ENCODE assay signal across 13 mouse cellular contexts in genomic region chr13:112024667-112025585, GRCm38 (mm10).
DNase-seq lines count a peak whose midpoint lies in the region; ATAC-seq and TF ChIP-seq lines count a peak whose summit lies in the region.
"Had no signal": no experiment of that assay in that cellular context is flagged by ENCODE, and none has a peak within 500 bp of the region (broad histone marks: within the 10 kb centered on the region; RNA-seq: fewer than 3 reads in every experiment).

No protein-coding gene starts in this region.

- H3K27me3 ChIP-seq in intestine, embryonic 15.5 days (replicated peaks) = no peaks in the 10 kb centered on the region
- no peaks in the 10 kb centered on the region for H3K27me3 ChIP-seq in intestine, postnatal 0 days (replicated peaks; ENCODE audit: control insufficient read depth, insufficient read depth, low read length)
- H3K27me3 ChIP-seq in Patski = no peaks in the 10 kb centered on the region
- H3K27me3 ChIP-seq in erythroblast, embryonic 14.5 days (ENCODE audit: control insufficient read depth) = peaks cover 27% of the 10 kb centered on the region
- H3K27me3 ChIP-seq in forebrain, embryonic 15.5 days = no peaks in the 10 kb centered on the region
- H3K27me3 ChIP-seq in hindbrain, embryonic 10.5 days (ENCODE audit: insufficient read depth, poor library complexity, severe bottlenecking) = no peaks in the 10 kb centered on the region; the same call in 1 of the 2 replicates
- H3K27me3 ChIP-seq: embryonic facial prominence, embryonic 13.5 days had no signal

- H3K4me2 ChIP-seq in intestine, embryonic 15.5 days (replicated peaks) = no peak overlapping the region
- H3K4me2 ChIP-seq in intestine, postnatal 0 days (replicated peaks; ENCODE audit: low read depth) = no peak overlapping the region
- no peak overlapping the region for H3K4me2 ChIP-seq in forebrain, embryonic 15.5 days (replicated peaks)
- H3K4me2 ChIP-seq: embryonic facial prominence, embryonic 13.5 days had no signal

- DNase-seq in Patski (ENCODE audit: low read depth, low spot score) = peak; percentile 95
- DNase-seq in lung, postnatal 36 days = peak; percentile 29
- no peak for DNase-seq in left cerebral cortex, adult 9 months (ENCODE audit: low spot score in 2 of 2)
- no peak for DNase-seq in hindbrain, embryonic 10.5 days (ENCODE audit: low spot score)
- DNase-seq: cerebellum, adult 9-10 months; kidney, adult 9 months had no signal

- no peak overlapping the region for H3K4me3 ChIP-seq in intestine, embryonic 15.5 days (replicated peaks)
- H3K4me3 ChIP-seq in intestine, postnatal 0 days (ENCODE audit: low read depth, low read length) = no peak overlapping the region
- peak overlapping the region; percentile 10 for H3K4me3 ChIP-seq in erythroblast, embryonic 14.5 days (replicated peaks)
- H3K4me3 ChIP-seq in forebrain, embryonic 15.5 days = no peak overlapping the region
- H3K4me3 ChIP-seq in hindbrain, embryonic 10.5 days = no peak overlapping the region
- H3K4me3 ChIP-seq: embryonic facial prominence, embryonic 13.5 days; myocyte had no signal

- peak; percentile 58; the same call in 1 of the 2 replicates for ATAC-seq in intestine, embryonic 15.5 days
- ATAC-seq in intestine, postnatal 0 days = no peak
- ATAC-seq in Patski = peak; percentile 96
- no peak for ATAC-seq in forebrain, embryonic 15.5 days (replicated peaks)

- no peak overlapping the region for H3K9ac ChIP-seq in intestine, embryonic 15.5 days
- no peak overlapping the region for H3K9ac ChIP-seq in intestine, postnatal 0 days (ENCODE audit: low read depth, low read length)
- no peak overlapping the region for H3K9ac ChIP-seq in forebrain, embryonic 15.5 days (replicated peaks)
- H3K9ac ChIP-seq: embryonic facial prominence, embryonic 13.5 days had no signal

- no peak for TF ChIP-seq CTCF in intestine, postnatal 0 days (IDR thresholded peaks at IDR 0.05; ENCODE audit: low read depth)
- TF ChIP-seq CTCF in Patski (IDR thresholded peaks at IDR 0.05) = peak; percentile 13

- H3K27ac ChIP-seq in intestine, embryonic 15.5 days = no peak overlapping the region
- H3K27ac ChIP-seq in intestine, postnatal 0 days (ENCODE audit: low read depth, low read length) = no peak overlapping the region
- no peak overlapping the region for H3K27ac ChIP-seq in forebrain, embryonic 15.5 days (replicated peaks)
- no peak overlapping the region for H3K27ac ChIP-seq in hindbrain, embryonic 10.5 days
- H3K27ac ChIP-seq: embryonic facial prominence, embryonic 13.5 days; macrophage had no signal

- WGBS in intestine, embryonic 15.5 days = 79% methylated on average over 15 of the region's 15 CpGs
- 80% methylated on average over 15 of the region's 15 CpGs for WGBS in intestine, postnatal 0 days
- 88% methylated on average over 15 of the region's 15 CpGs for WGBS in forebrain, embryonic 15.5 days
- 80% methylated on average over 15 of the region's 15 CpGs for WGBS in hindbrain, embryonic 10.5 days

- no peaks in the 10 kb centered on the region for H3K36me3 ChIP-seq in intestine, embryonic 15.5 days
- H3K36me3 ChIP-seq in intestine, postnatal 0 days (ENCODE audit: control insufficient read depth, insufficient read depth) = no peaks in the 10 kb centered on the region
- no peaks in the 10 kb centered on the region for H3K36me3 ChIP-seq in erythroblast, embryonic 14.5 days (ENCODE audit: control insufficient read depth)
- no peaks in the 10 kb centered on the region for H3K36me3 ChIP-seq in forebrain, embryonic 15.5 days
- H3K36me3 ChIP-seq in hindbrain, embryonic 10.5 days = no peaks in the 10 kb centered on the region
- H3K36me3 ChIP-seq: embryonic facial prominence, embryonic 13.5 days had no signal

- CTCF ChIA-PET in Patski (lab: Charles Lee) = interaction anchor here (1.3 to 2.7 kb wide), 3 partner anchors 12 to 165 kb away, joined by 5 to 6 read pairs (median 5); no protein-coding TSS in a partner anchor

- H3K9me3 ChIP-seq in intestine, embryonic 15.5 days = no peaks in the 10 kb centered on the region
- H3K9me3 ChIP-seq in intestine, postnatal 0 days (ENCODE audit: control insufficient read depth) = no peaks in the 10 kb centered on the region
- no peaks in the 10 kb centered on the region for H3K9me3 ChIP-seq in erythroblast, embryonic 14.5 days (ENCODE audit: control insufficient read depth, low read length)
- no peaks in the 10 kb centered on the region for H3K9me3 ChIP-seq in forebrain, embryonic 15.5 days
- no peaks in the 10 kb centered on the region for H3K9me3 ChIP-seq in hindbrain, embryonic 10.5 days
- H3K9me3 ChIP-seq: embryonic facial prominence, embryonic 13.5 days had no signal

- peaks cover 11% of the 10 kb centered on the region; the same call in 1 of the 2 replicates for H3K4me1 ChIP-seq in intestine, embryonic 15.5 days (replicated peaks)
- H3K4me1 ChIP-seq in intestine, postnatal 0 days (replicated peaks; ENCODE audit: control insufficient read depth, insufficient read depth, low read length) = no peaks in the 10 kb centered on the region
- peaks cover 43% of the 10 kb centered on the region for H3K4me1 ChIP-seq in erythroblast, embryonic 14.5 days (ENCODE audit: control insufficient read depth)
- H3K4me1 ChIP-seq in forebrain, embryonic 15.5 days = no peaks in the 10 kb centered on the region
- peaks cover 10% of the 10 kb centered on the region for H3K4me1 ChIP-seq in hindbrain, embryonic 10.5 days (replicated peaks)

- in situ Hi-C loops in Patski (cut with MboI; ENCODE audit: low pct_unique_long_range_greater_than_20kb) = loop anchor here (5.0 kb wide), 4 partner anchors 37 to 238 kb away; no protein-coding TSS in a partner anchor

- POLR2A ChIA-PET in Patski (lab: Charles Lee) = no interaction called here

Comparison
In these comparisons a context has a peak if more than half of its experiments do, and no peak if none do; other contexts are left out.
1. ATAC-seq: peak in intestine, embryonic 15.5 days (single experiment) and Patski (single experiment); none in intestine, postnatal 0 days (single experiment) and forebrain, embryonic 15.5 days (single experiment).
2. DNase-seq: peak in Patski (single experiment) and lung, postnatal 36 days (single experiment); none in left cerebral cortex, adult 9 months (0 of 2) and hindbrain, embryonic 10.5 days (single experiment).